Mouse (Mus musculus): Measurements from ENCODE around the gene Atp5e.

DNA sequence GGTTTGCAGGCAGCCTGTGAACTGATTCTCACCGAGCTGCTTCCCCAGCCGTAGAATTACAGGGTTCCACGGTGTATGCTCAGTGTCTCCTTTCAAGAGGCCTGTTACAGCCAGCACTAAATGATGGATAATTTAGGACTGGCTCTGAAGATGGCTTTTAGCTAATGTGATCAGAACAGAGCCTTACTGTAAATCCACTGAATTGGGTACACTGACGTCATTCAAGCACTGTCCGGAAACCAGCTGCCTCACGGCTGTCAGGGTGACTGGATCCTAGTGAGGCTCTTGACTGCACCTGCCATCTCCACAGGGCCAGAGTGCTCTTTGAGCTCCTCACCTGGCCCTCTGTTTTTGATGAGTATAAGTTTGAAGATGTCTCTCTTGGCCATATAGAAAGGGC, 42.8 kb downstream of the Atp5e start:
- TF ChIP-seq CTCF (IDR thresholded peaks at IDR 0.05; ENCODE audit: insufficient read depth, low read depth, low read length): no peak
- TF ChIP-seq POLR2A (IDR thresholded peaks at IDR 0.05; ENCODE audit: insufficient read depth, low read depth, low read length): no peak

Measured in olfactory bulb, adult 2 months (tissue).